Mouse (Mus musculus) neural tube, embryonic 11.5 days (tissue): ENCODE results near the gene Zfp398. TPM values are rescaled to one million over a fixed set of nuclear protein-coding genes. Genes with fewer than 3 reads are reported as not detected.
"Not testable (repeated sequence)": the region's sequence is repeated elsewhere in the genome, so short reads cannot be mapped to it uniquely, and the experiment has no call there.

ENCODE experiments used
- ATAC-seq: fragments of 200-750 bp; cut with Nextera tagmentation; 2 replicates; pipeline ENCODE4 v1.8.0; 2017; ENCODE audit warnings: moderate number of reproducible peaks, mild to moderate bottlenecking, moderate TSS enrichment, moderate library complexity; ENCODE audit not compliant: insufficient read depth, low FRiP score, low TSS enrichment
- DNase-seq: peaks from one replicate; pipeline ENCODE4 v3.0.0-alpha.2; 2015; ENCODE audit warnings: low spot score
- H3K27ac ChIP-seq: fragments of 300-500 bp; sonication (generic); 2 replicates; pipeline ENCODE4 v1.5.1; 2014; ENCODE audit warnings: low read depth, mild to moderate bottlenecking, low read length
- H3K27me3 ChIP-seq: fragments of 300-500 bp; sonication (generic); 2 replicates; pipeline ENCODE4 v1.6.1; 2014; ENCODE audit warnings: mild to moderate bottlenecking, low read length, mixed read lengths; ENCODE audit not compliant: control insufficient read depth, insufficient read depth
- H3K36me3 ChIP-seq: fragments of 300-500 bp; sonication (generic); 2 replicates; pipeline ENCODE4 v1.6.1; 2014; ENCODE audit warnings: mild to moderate bottlenecking, low read length, moderate library complexity, mixed read lengths; ENCODE audit not compliant: control insufficient read depth, insufficient read depth
- H3K4me1 ChIP-seq: fragments of 300-500 bp; sonication (generic); 2 replicates; pipeline ENCODE4 v1.6.1; 2014; ENCODE audit warnings: low read length, mixed read lengths; ENCODE audit not compliant: control insufficient read depth, insufficient read depth
- H3K4me2 ChIP-seq: fragments of 300-500 bp; sonication (generic); 2 replicates; pipeline ENCODE4 v1.6.1; 2014; ENCODE audit warnings: low read depth, mild to moderate bottlenecking, moderate library complexity
- H3K4me3 ChIP-seq: fragments of 300-500 bp; sonication (generic); 2 replicates; pipeline ENCODE4 v1.5.1; 2014; ENCODE audit warnings: low read depth, low read length
- H3K9ac ChIP-seq: fragments of 300-500 bp; sonication (generic); 2 replicates; pipeline ENCODE4 v1.6.1; 2014; ENCODE audit warnings: mild to moderate bottlenecking, low read length
- H3K9me3 ChIP-seq: fragments of 300-500 bp; sonication (generic); 2 replicates; pipeline ENCODE4 v1.6.1; 2016; ENCODE audit warnings: low read length; ENCODE audit not compliant: control insufficient read depth
- WGBS: fragments of 180-500 bp; shearing (Covaris S2); extraction: QIAGEN DNeasy Blood & Tissue Kit; methylation state at CpG from one replicate; pipeline ENCODE4 v1.1.7; 2014; 5-methylcytosine and 5-hydroxymethylcytosine counted together
- polyA plus RNA-seq: library from polyadenylated mRNA; unstranded; fragments of >200 nt; fragmentation: Nextera tagmentation; extraction: Ambion mirVana; gene quantifications from 2 replicates; pipeline ENCODE4 v1.2.1, GENCODE M21; 2014

The Zfp398 gene
- polyA plus RNA-seq, 1 experiment from 2014 or later = 9.9 TPM

- no peak overlapping the region for H3K9ac ChIP-seq
- H3K9me3 ChIP-seq = no peaks in the 10 kb centered on the region
- no peaks in the 10 kb centered on the region for H3K4me1 ChIP-seq
- DNase-seq (no peak), ATAC-seq (no peak)
- H3K4me2 ChIP-seq = no peak overlapping the region
- H3K4me3 ChIP-seq = no peak overlapping the region
- H3K27me3 ChIP-seq = no peaks in the 10 kb centered on the region
- H3K36me3 ChIP-seq = peaks cover 2% of the 10 kb centered on the region; the same call in 1 of the 2 replicates
- WGBS = 88% methylated on average over 6 of the region's 6 CpGs
- H3K27ac ChIP-seq = no peak overlapping the region
Measured at GRCm38 (mm10) chr6:47857241-47857640, 21.8 kb downstream of the Zfp398 start.

- H3K27me3 ChIP-seq, H3K9me3 ChIP-seq, H3K9ac ChIP-seq, H3K36me3 ChIP-seq, ATAC-seq, H3K27ac ChIP-seq, DNase-seq, H3K4me2 ChIP-seq, H3K4me1 ChIP-seq, H3K4me3 ChIP-seq: not testable (repeated sequence)
- 88% methylated on average over 3 of the region's 3 CpGs for WGBS
Measured at GRCm38 (mm10) chr6:47857729-47858128, 22.3 kb downstream of the Zfp398 start.

GRCm38 (mm10) chr6:47872266-47872665 is 36.8 kb downstream of the Zfp398 start:
- Histone ChIP-seq H3K27ac (no peak overlapping the region), H3K36me3 (no peaks in the 10 kb centered on the region), H3K4me2 (no peak overlapping the region), H3K27me3 (no peaks in the 10 kb centered on the region), H3K9ac (no peak overlapping the region), H3K9me3 (no peaks in the 10 kb centered on the region), H3K4me1 (no peaks in the 10 kb centered on the region), H3K4me3 (no peak overlapping the region)
- no peak for DNase-seq
- no peak for ATAC-seq
- WGBS = 87% methylated on average over 5 of the region's 5 CpGs

GRCm38 (mm10) chr6:47877058-47877457 is 41.6 kb downstream of the Zfp398 start, which contains the start of gene Zfp282:
Gene Zfp282 (plus strand): TSS chr6:47877204.
- Histone ChIP-seq H3K36me3 (peaks cover 2% of the 10 kb centered on the region; the same call in 1 of the 2 replicates), H3K9ac (peak within 1 kb of the TSS; percentile 94), H3K27ac (peak within 1 kb of the TSS; percentile 95), H3K27me3 (no peaks in the 10 kb centered on the region), H3K9me3 (no peaks in the 10 kb centered on the region; the same call in 1 of the 2 replicates), H3K4me3 (peak within 1 kb of the TSS; percentile 74), H3K4me2 (peak within 1 kb of the TSS; percentile 84), H3K4me1 (peaks cover 8% of the 10 kb centered on the region)
- DNase-seq (no peak), ATAC-seq (no peak)
- WGBS = 7% methylated on average over 9 of the region's 9 CpGs

- Histone ChIP-seq H3K27me3 (no peaks in the 10 kb centered on the region), H3K9ac (peak overlapping the region; percentile 94), H3K27ac (peak overlapping the region; percentile 95), H3K4me1 (peaks cover 8% of the 10 kb centered on the region), H3K9me3 (no peaks in the 10 kb centered on the region; the same call in 1 of the 2 replicates), H3K4me3 (peak overlapping the region; percentile 74), H3K4me2 (peak overlapping the region; percentile 84), H3K36me3 (peaks cover 2% of the 10 kb centered on the region; the same call in 1 of the 2 replicates)
- WGBS = under 1% methylated on average over 46 of the region's 71 CpGs
- ATAC-seq = peak; percentile 96
- peak; percentile 92 for DNase-seq
Measured at GRCm38 (mm10) chr6:47877461-47878132, 42.1 kb downstream of the Zfp398 start.

GRCm38 (mm10) chr6:47878133-47878514 is 42.7 kb downstream of the Zfp398 start:
- Histone ChIP-seq H3K4me1 (peaks cover 8% of the 10 kb centered on the region), H3K27ac (peak overlapping the region; percentile 95), H3K4me3 (peak overlapping the region; percentile 74), H3K4me2 (peak overlapping the region; percentile 84), H3K9ac (peak overlapping the region; percentile 94), H3K27me3 (no peaks in the 10 kb centered on the region), H3K36me3 (peaks cover 2% of the 10 kb centered on the region; the same call in 1 of the 2 replicates), H3K9me3 (no peaks in the 10 kb centered on the region; the same call in 1 of the 2 replicates)
- WGBS = 1% methylated on average over 11 of the region's 11 CpGs
- ATAC-seq (no peak), DNase-seq (peak; percentile 33)

- ATAC-seq = no peak
- Histone ChIP-seq H3K4me1 (peaks cover 8% of the 10 kb centered on the region), H3K27me3 (no peaks in the 10 kb centered on the region), H3K27ac (no peak overlapping the region), H3K36me3 (peaks cover 2% of the 10 kb centered on the region; the same call in 1 of the 2 replicates), H3K9me3 (no peaks in the 10 kb centered on the region; the same call in 1 of the 2 replicates), H3K4me2 (peak overlapping the region; percentile 84), H3K4me3 (peak overlapping the region; percentile 74), H3K9ac (peak overlapping the region; percentile 94)
- no peak for DNase-seq
- WGBS = 45% methylated on average over 3 of the region's 3 CpGs
Measured at GRCm38 (mm10) chr6:47878593-47878992, 43.1 kb downstream of the Zfp398 start.

GRCm38 (mm10) chr6:47879049-47879716 is 43.7 kb downstream of the Zfp398 start:
- 72% methylated on average over 4 of the region's 4 CpGs for WGBS
- Histone ChIP-seq H3K9me3 (no peaks in the 10 kb centered on the region; the same call in 1 of the 2 replicates), H3K27ac (no peak overlapping the region), H3K4me2 (peak overlapping the region; percentile 84), H3K27me3 (no peaks in the 10 kb centered on the region), H3K4me1 (peaks cover 8% of the 10 kb centered on the region), H3K36me3 (peaks cover 5% of the 10 kb centered on the region), H3K4me3 (peak overlapping the region; percentile 74; the same call in 1 of the 2 replicates), H3K9ac (peak overlapping the region; percentile 94; the same call in 1 of the 2 replicates)
- no peak for ATAC-seq
- DNase-seq = no peak
